Mouse (Mus musculus): ENCODE data around the gene Tmod1.
A peak's percentile ranks its signal among the peaks of the same experiment; 100 is the strongest.

Gene Tmod1

DNA sequence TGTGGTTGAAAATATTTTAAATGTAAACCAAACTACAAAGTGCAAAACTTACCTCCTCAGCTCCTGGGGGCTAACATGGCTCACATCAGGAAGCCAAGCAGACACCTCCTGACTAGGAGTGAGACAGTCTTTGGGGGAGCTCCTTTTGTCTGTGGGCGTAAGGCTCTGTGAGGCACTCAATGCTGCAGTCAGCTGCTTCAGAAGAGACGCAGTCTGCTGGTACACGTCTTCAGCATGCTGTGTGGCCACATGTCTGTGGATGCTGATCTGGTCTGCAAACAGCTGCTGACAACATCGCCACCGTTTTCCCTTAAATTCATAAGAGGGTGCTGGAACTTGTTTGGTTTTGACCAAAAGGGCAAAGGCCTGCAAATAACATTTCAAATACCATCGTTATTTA, 93.1 kb downstream of the Tmod1 start:
- DNase-seq (ENCODE audit: low read depth), result no peak

DNA sequence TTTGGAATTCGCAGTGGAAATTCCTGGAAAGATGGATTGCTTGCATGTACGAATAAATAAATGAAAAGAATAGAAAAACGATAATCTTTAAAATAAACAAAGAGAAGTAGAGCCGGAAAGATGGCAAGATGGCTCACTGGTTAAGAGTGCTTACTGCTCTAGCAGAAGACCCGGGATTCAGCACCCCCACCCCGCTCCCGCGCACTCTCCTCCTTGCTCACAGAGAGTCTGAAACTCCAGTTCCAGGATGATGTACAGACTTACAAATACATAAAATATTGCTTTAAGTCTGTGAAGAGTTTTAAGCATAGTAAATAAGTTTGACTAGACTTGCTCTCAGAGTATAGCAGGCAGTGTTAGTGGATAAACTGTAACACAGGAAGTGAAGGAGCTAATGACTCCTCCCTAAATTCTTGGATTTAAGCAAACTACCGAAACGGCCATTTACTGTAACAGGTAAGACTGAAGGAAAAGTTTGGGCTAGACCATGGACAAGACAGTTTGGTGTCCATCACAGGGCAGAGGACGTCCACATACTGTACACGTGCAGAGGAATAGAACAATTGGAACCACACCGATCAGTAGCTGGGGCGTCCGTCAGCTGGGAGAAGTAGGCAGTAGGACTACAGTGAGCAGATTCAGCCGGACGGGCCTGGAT, 99.0 kb downstream of the Tmod1 start:
- peak; percentile 38 for DNase-seq (ENCODE audit: low read depth)

- peak; percentile 93 for DNase-seq (ENCODE audit: low read depth)
Observed at GRCm38 (mm10) chr4:46138287-46139222, 99.8 kb downstream of the Tmod1 start, which contains the start of the genes Ncbp1 and Tstd2. Gene Ncbp1 (plus strand): TSS chr4:46138613. Gene Tstd2 (minus strand): TSS chr4:46138694.

GRCm38 (mm10) chr4:46144323-46144722, 105.6 kb downstream of the Tmod1 start:
- DNase-seq (ENCODE audit: low read depth), result peak; percentile 37

GRCm38 (mm10) chr4:46146881-46147280, 108.1 kb downstream of the Tmod1 start:
- DNase-seq (ENCODE audit: low read depth), result no peak

DNA sequence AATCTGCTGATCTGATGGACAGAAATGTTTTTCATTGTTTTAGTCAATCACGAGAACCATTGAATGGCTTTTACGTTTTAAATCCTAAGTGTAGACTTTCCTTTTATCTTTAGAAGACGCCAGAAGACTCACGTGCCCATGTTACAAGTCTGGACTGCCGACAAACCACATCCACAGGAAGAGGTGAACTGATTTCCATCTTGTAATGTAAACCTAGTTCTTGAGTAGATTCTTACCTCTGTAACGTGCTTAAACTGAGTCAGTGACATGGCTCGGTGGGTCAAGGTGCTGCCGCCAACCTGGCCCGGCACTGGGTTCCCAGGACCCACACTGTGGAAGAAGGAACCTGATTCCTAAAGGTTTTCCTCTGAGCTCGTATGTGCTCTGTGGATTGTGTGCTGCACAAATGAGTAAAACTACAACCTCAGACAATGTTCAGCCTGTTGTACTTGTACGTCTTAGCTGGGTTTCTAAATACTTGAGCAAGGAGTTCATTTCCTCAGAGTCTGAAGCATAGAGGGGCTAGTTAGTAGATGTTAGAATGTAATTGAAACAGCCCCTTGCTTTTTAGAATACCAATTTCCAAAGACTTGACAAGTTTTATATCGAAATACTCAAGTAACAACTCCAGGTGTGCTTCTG, 113.3 kb downstream of the Tmod1 start:
- no peak for DNase-seq (ENCODE audit: low read depth)

DNA sequence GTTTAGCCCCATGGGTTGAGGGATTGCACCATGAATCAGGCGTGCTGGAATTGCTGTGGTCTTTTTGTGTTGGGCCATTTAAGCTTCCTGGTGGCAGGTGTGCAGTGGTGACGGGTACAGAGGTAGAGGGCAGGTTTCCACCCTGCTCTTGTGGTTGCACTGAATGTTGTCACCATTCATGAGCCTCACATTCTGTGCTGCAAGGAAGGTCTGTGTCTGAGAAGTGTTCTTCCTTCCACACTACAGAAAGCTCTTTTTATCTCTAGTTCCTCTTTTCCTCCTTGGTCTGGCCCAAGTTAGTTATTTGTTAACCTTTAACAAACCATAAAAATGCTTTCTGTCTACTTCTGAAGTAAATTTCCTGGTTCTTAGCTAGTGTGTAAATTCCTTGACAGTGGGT, 125.3 kb downstream of the Tmod1 start:
- DNase-seq (ENCODE audit: low read depth), result no peak

All from NIH3T3 (cell line).